Mouse (Mus musculus): ENCODE data around the gene Anxa9.

DNA sequence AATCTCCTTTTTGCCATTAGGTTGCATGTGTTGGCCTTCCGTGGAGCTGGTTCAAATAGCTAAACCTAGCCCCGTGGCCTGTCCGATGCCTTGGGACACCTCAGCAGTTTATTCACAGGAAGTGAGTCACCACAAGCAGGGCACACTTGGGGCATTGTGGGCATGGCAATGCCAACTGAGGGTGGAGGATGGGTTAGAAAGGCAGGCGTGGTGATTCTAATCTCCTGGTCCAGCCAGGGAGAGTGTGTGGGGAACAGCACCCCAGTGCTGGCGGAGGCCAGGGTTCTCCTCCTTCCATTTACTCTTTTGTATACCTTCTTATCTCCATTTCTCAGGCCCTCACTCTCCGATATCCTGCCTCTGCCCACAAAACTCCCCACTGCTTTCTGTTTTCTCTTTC, 5.6 kb upstream of the Anxa9 start:
- TF ChIP-seq NRF1 (IDR thresholded peaks at IDR 0.05; ENCODE audit: low read depth, low read length), result no peak
- TF ChIP-seq EP300 (IDR thresholded peaks at IDR 0.05; ENCODE audit: low read length), result no peak
- TF ChIP-seq ETS1 (conservative IDR thresholded peaks at IDR 0.05; ENCODE audit: low read depth, low read length), result no peak
- no peak for TF ChIP-seq RAD21 (IDR thresholded peaks at IDR 0.05; ENCODE audit: low read depth, low read length)
- no peak for TF ChIP-seq RCOR1 (conservative IDR thresholded peaks at IDR 0.05; ENCODE audit: low read depth, low read length)
- TF ChIP-seq MAX (IDR thresholded peaks at IDR 0.05; ENCODE audit: low read length), result no peak
- no peak for TF ChIP-seq GABPA (IDR thresholded peaks at IDR 0.05; ENCODE audit: insufficient replicate concordance, low read depth, low read length)
- no peak for TF ChIP-seq CTCF (conservative IDR thresholded peaks at IDR 0.05 in 1 of 2, IDR thresholded peaks at IDR 0.05 in 1 of 2; ENCODE audit: low read depth in 2 of 2, low read length in 2 of 2)
- TF ChIP-seq MYC (IDR thresholded peaks at IDR 0.05; ENCODE audit: low read depth, low read length), result no peak
- peak; percentile 48; the same call in 1 of the 2 replicates for TF ChIP-seq BHLHE40 (IDR thresholded peaks at IDR 0.05; ENCODE audit: low read depth, low read length)
- TF ChIP-seq SIN3A (IDR thresholded peaks at IDR 0.05; ENCODE audit: low read length), result no peak
- no peak for TF ChIP-seq MEF2A (IDR thresholded peaks at IDR 0.05; ENCODE audit: borderline replicate concordance, low read depth, low read length)

Measured in CH12.LX (cell line).